Mouse (Mus musculus): ENCODE measurements at regions not wholly inside any gene's neighbourhood (a gene's known extent, or its start where the extent isn't known, plus 50 kb on each side); places are given as distances from the start of the nearest gene placed in this dataset.
A peak's percentile ranks its signal among the peaks of the same experiment; 100 is the strongest.

- WGBS, result 27% methylated on average over 6 of the region's 6 CpGs
- H3K4me1 ChIP-seq, result peaks cover 9% of the 10 kb centered on the region; the same call in 1 of the 2 replicates
- H3K27ac ChIP-seq, result no peak overlapping the region
- H3K4me3 ChIP-seq, result no peak overlapping the region
- H3K9ac ChIP-seq, result no peak overlapping the region
- ATAC-seq, result peak; percentile 85
- no peaks in the 10 kb centered on the region for H3K36me3 ChIP-seq (ENCODE audit: poor library complexity, severe bottlenecking)
- H3K9me3 ChIP-seq (replicated peaks), result no peaks in the 10 kb centered on the region
- no peaks in the 10 kb centered on the region for H3K27me3 ChIP-seq
- H3K4me2 ChIP-seq, result no peak overlapping the region
Measured at GRCm38 (mm10) chr3:149720306-149720705, 730.0 kb upstream of the Adgrl2 start.

- no peaks in the 10 kb centered on the region for H3K9me3 ChIP-seq (replicated peaks)
- ATAC-seq, result peak; percentile 80
- peak overlapping the region; percentile 12 for H3K4me3 ChIP-seq
- H3K9ac ChIP-seq, result no peak overlapping the region
- H3K27ac ChIP-seq, result no peak overlapping the region
- peaks cover 9% of the 10 kb centered on the region; the same call in 1 of the 2 replicates for H3K4me1 ChIP-seq
- peak overlapping the region; percentile 44 for H3K4me2 ChIP-seq
- H3K36me3 ChIP-seq (ENCODE audit: poor library complexity, severe bottlenecking), result no peaks in the 10 kb centered on the region
- H3K27me3 ChIP-seq, result no peaks in the 10 kb centered on the region
- 62% methylated on average over 10 of the region's 10 CpGs for WGBS
Measured at GRCm38 (mm10) chr3:149705724-149706123, 715.4 kb upstream of the Adgrl2 start.

GRCm38 (mm10) chr3:149705322-149705721, 715.0 kb upstream of the Adgrl2 start:
- 67% methylated on average over 12 of the region's 12 CpGs for WGBS
- Histone ChIP-seq H3K9ac (no peak overlapping the region), H3K27ac (no peak overlapping the region), H3K4me1 (peaks cover 9% of the 10 kb centered on the region; the same call in 1 of the 2 replicates), H3K36me3 (ENCODE audit: poor library complexity, severe bottlenecking) (no peaks in the 10 kb centered on the region), H3K27me3 (no peaks in the 10 kb centered on the region), H3K4me3 (peak overlapping the region; percentile 12), H3K9me3 (replicated peaks) (no peaks in the 10 kb centered on the region), H3K4me2 (peak overlapping the region; percentile 44)
- peak; percentile 69 for ATAC-seq

GRCm38 (mm10) chr3:149704478-149704877, 714.1 kb upstream of the Adgrl2 start:
- H3K4me2 ChIP-seq, result no peak overlapping the region
- 94% methylated on average over 4 of the region's 4 CpGs for WGBS
- H3K36me3 ChIP-seq (ENCODE audit: poor library complexity, severe bottlenecking), result no peaks in the 10 kb centered on the region
- no peak overlapping the region for H3K27ac ChIP-seq
- H3K9me3 ChIP-seq (replicated peaks), result no peaks in the 10 kb centered on the region
- no peak overlapping the region for H3K9ac ChIP-seq
- ATAC-seq, result no peak
- H3K4me1 ChIP-seq, result peaks cover 9% of the 10 kb centered on the region; the same call in 1 of the 2 replicates
- no peak overlapping the region for H3K4me3 ChIP-seq
- no peaks in the 10 kb centered on the region for H3K27me3 ChIP-seq

GRCm38 (mm10) chr3:149683561-149683960, 693.2 kb upstream of the Adgrl2 start:
- no peak for ATAC-seq

GRCm38 (mm10) chr3:149682246-149682645, 691.9 kb upstream of the Adgrl2 start:
- 90% methylated on average over 5 of the region's 5 CpGs for WGBS
- no peak overlapping the region for H3K4me2 ChIP-seq
- H3K4me3 ChIP-seq, result no peak overlapping the region
- no peak overlapping the region for H3K9ac ChIP-seq
- H3K27me3 ChIP-seq, result no peaks in the 10 kb centered on the region
- no peaks in the 10 kb centered on the region for H3K9me3 ChIP-seq (replicated peaks)
- no peak overlapping the region for H3K27ac ChIP-seq
- no peaks in the 10 kb centered on the region for H3K36me3 ChIP-seq (ENCODE audit: poor library complexity, severe bottlenecking)
- H3K4me1 ChIP-seq, result 0 out of 2 replicates have a peak, but pooled peaks cover 3% of the 10 kb centered on the region
- no peak for ATAC-seq

More at GRCm38 (mm10) chr3:149683561-149683960, 693.2 kb upstream of the Adgrl2 start:
- no peaks in the 10 kb centered on the region for H3K36me3 ChIP-seq (ENCODE audit: poor library complexity, severe bottlenecking)
- H3K27ac ChIP-seq, result no peak overlapping the region
- no peak overlapping the region for H3K4me2 ChIP-seq
- no peak overlapping the region for H3K9ac ChIP-seq
- no peaks in the 10 kb centered on the region for H3K9me3 ChIP-seq (replicated peaks)
- WGBS, result 73% methylated on average over 4 of the region's 4 CpGs
- no peaks in the 10 kb centered on the region for H3K27me3 ChIP-seq
- H3K4me3 ChIP-seq, result no peak overlapping the region
- 0 out of 2 replicates have a peak, but pooled peaks cover 3% of the 10 kb centered on the region for H3K4me1 ChIP-seq

- H3K36me3 ChIP-seq (ENCODE audit: poor library complexity, severe bottlenecking), result no peaks in the 10 kb centered on the region
- no peak overlapping the region for H3K4me3 ChIP-seq
- H3K9ac ChIP-seq, result no peak overlapping the region
- no peaks in the 10 kb centered on the region for H3K9me3 ChIP-seq (replicated peaks)
- peak; percentile 67; the same call in 1 of the 2 replicates for ATAC-seq
- no peak overlapping the region for H3K27ac ChIP-seq
- no peaks in the 10 kb centered on the region for H3K4me1 ChIP-seq
- no peaks in the 10 kb centered on the region for H3K27me3 ChIP-seq
- H3K4me2 ChIP-seq, result no peak overlapping the region
Measured at GRCm38 (mm10) chr3:149673926-149674325, 683.6 kb upstream of the Adgrl2 start.

GRCm38 (mm10) chr3:149664624-149665023, 674.3 kb upstream of the Adgrl2 start:
- no peaks in the 10 kb centered on the region for H3K4me1 ChIP-seq
- H3K27me3 ChIP-seq, result no peaks in the 10 kb centered on the region
- no peaks in the 10 kb centered on the region for H3K36me3 ChIP-seq (ENCODE audit: poor library complexity, severe bottlenecking)
- H3K4me2 ChIP-seq, result no peak overlapping the region
- no peak overlapping the region for H3K4me3 ChIP-seq
- no peak for ATAC-seq
- H3K9ac ChIP-seq, result no peak overlapping the region
- H3K27ac ChIP-seq, result no peak overlapping the region
- H3K9me3 ChIP-seq (replicated peaks), result 0 out of 2 replicates have a peak, but pooled peaks cover 4% of the 10 kb centered on the region
- 92% methylated on average over 3 of the region's 3 CpGs for WGBS

GRCm38 (mm10) chr3:149638324-149638723, 648.0 kb upstream of the Adgrl2 start:
- no peak overlapping the region for H3K27ac ChIP-seq
- H3K4me3 ChIP-seq, result no peak overlapping the region
- WGBS, result 88% methylated on average over 2 of the region's 2 CpGs
- H3K36me3 ChIP-seq (ENCODE audit: poor library complexity, severe bottlenecking), result no peaks in the 10 kb centered on the region
- H3K9ac ChIP-seq, result no peak overlapping the region
- H3K9me3 ChIP-seq (replicated peaks), result 0 out of 2 replicates have a peak, but pooled peaks cover 3% of the 10 kb centered on the region
- no peak overlapping the region for H3K4me2 ChIP-seq
- no peak for ATAC-seq
- no peaks in the 10 kb centered on the region for H3K27me3 ChIP-seq
- H3K4me1 ChIP-seq, result no peaks in the 10 kb centered on the region

GRCm38 (mm10) chr3:149626186-149626585, 635.8 kb upstream of the Adgrl2 start:
- H3K9ac ChIP-seq, result no peak overlapping the region
- no peak overlapping the region for H3K27ac ChIP-seq
- H3K4me3 ChIP-seq, result no peak overlapping the region
- no peak overlapping the region for H3K4me2 ChIP-seq
- no peaks in the 10 kb centered on the region for H3K4me1 ChIP-seq
- H3K9me3 ChIP-seq (replicated peaks), result no peaks in the 10 kb centered on the region
- no peaks in the 10 kb centered on the region for H3K36me3 ChIP-seq (ENCODE audit: poor library complexity, severe bottlenecking)
- H3K27me3 ChIP-seq, result no peaks in the 10 kb centered on the region
- no peak for ATAC-seq

GRCm38 (mm10) chr3:149625497-149625896, 635.1 kb upstream of the Adgrl2 start:
- Histone ChIP-seq H3K4me1 (no peaks in the 10 kb centered on the region), H3K27me3 (no peaks in the 10 kb centered on the region), H3K4me3 (no peak overlapping the region), H3K36me3 (ENCODE audit: poor library complexity, severe bottlenecking) (no peaks in the 10 kb centered on the region), H3K27ac (no peak overlapping the region), H3K9ac (no peak overlapping the region), H3K4me2 (no peak overlapping the region), H3K9me3 (replicated peaks) (no peaks in the 10 kb centered on the region)
- ATAC-seq, result no peak
- 87% methylated on average over 1 of the region's 1 CpGs for WGBS

- Histone ChIP-seq H3K4me1 (no peaks in the 10 kb centered on the region), H3K36me3 (ENCODE audit: poor library complexity, severe bottlenecking) (no peaks in the 10 kb centered on the region), H3K9me3 (replicated peaks) (no peaks in the 10 kb centered on the region), H3K27me3 (no peaks in the 10 kb centered on the region), H3K9ac (no peak overlapping the region), H3K4me3 (no peak overlapping the region), H3K27ac (no peak overlapping the region), H3K4me2 (no peak overlapping the region)
- no peak for ATAC-seq
- 85% methylated on average over 3 of the region's 3 CpGs for WGBS
Measured at GRCm38 (mm10) chr3:149625066-149625465, 634.7 kb upstream of the Adgrl2 start.

- 93% methylated on average over 4 of the region's 4 CpGs for WGBS
- Histone ChIP-seq H3K27me3 (no peaks in the 10 kb centered on the region), H3K4me3 (no peak overlapping the region), H3K9me3 (replicated peaks) (no peaks in the 10 kb centered on the region), H3K4me1 (no peaks in the 10 kb centered on the region), H3K9ac (no peak overlapping the region), H3K4me2 (no peak overlapping the region), H3K27ac (no peak overlapping the region), H3K36me3 (ENCODE audit: poor library complexity, severe bottlenecking) (no peaks in the 10 kb centered on the region)
- ATAC-seq, result no peak
Measured at GRCm38 (mm10) chr3:149623851-149624532, 633.6 kb upstream of the Adgrl2 start.

All from forebrain, embryonic 13.5 days (tissue).